Mouse (Mus musculus) midbrain, embryonic 15.5 days (tissue): ENCODE results near the gene Ddx20. TPM values are rescaled to one million over a fixed set of nuclear protein-coding genes. Genes with fewer than 3 reads are reported as not detected.
A peak's percentile ranks its signal among the peaks of the same experiment; 100 is the strongest.

ENCODE experiments used
- ATAC-seq: fragments of 200-750 bp; cut with Nextera tagmentation; replicated peaks from 2 replicates; pipeline ENCODE4 v1.8.0; 2017; ENCODE audit warnings: moderate TSS enrichment
- H3K27ac ChIP-seq: fragments of 300-500 bp; sonication (generic); 2 replicates; pipeline ENCODE4 v1.5.1; 2015; ENCODE audit warnings: mild to moderate bottlenecking, inconsistent platforms
- H3K27me3 ChIP-seq: fragments of 300-500 bp; sonication (generic); replicated peaks from 2 replicates; pipeline ENCODE4 v1.6.1; 2015; ENCODE audit warnings: inconsistent platforms
- H3K36me3 ChIP-seq: fragments of 300-500 bp; sonication (generic); replicated peaks from 2 replicates; pipeline ENCODE4 v1.6.1; 2015; ENCODE audit warnings: inconsistent platforms
- H3K4me1 ChIP-seq: fragments of 300-500 bp; sonication (generic); 2 replicates; pipeline ENCODE4 v1.6.1; 2015; ENCODE audit warnings: inconsistent platforms
- H3K4me2 ChIP-seq: fragments of 300-500 bp; sonication (generic); 2 replicates; pipeline ENCODE4 v1.6.1; 2015; ENCODE audit warnings: inconsistent platforms, mild to moderate bottlenecking, moderate library complexity
- H3K4me3 ChIP-seq: fragments of 300-500 bp; sonication (generic); 2 replicates; pipeline ENCODE4 v1.5.1; 2015; ENCODE audit warnings: mild to moderate bottlenecking, inconsistent platforms
- H3K9ac ChIP-seq: fragments of 300-500 bp; sonication (generic); 2 replicates; pipeline ENCODE4 v1.6.1; 2015; ENCODE audit warnings: mild to moderate bottlenecking, inconsistent platforms
- H3K9me3 ChIP-seq: fragments of 300-500 bp; sonication (generic); 2 replicates; pipeline ENCODE4 v1.6.1; 2016; ENCODE audit warnings: inconsistent platforms
- WGBS: fragments of 180-500 bp; shearing (Covaris S2); methylation state at CpG from one replicate; pipeline ENCODE4 v1.1.7; 2015; ENCODE audit warnings: mixed read lengths; 5-methylcytosine and 5-hydroxymethylcytosine counted together
- polyA plus RNA-seq: library from polyadenylated mRNA; unstranded; fragments of >200 nt; fragmentation: Nextera tagmentation; extraction: Ambion mirVana; gene quantifications from 2 replicates; pipeline ENCODE4 v1.2.1, GENCODE M21; 2015

Gene Ddx20
- polyA plus RNA-seq, 1 experiment from 2014 or later: 25.9 TPM

- 54% methylated on average over 11 of the region's 11 CpGs for WGBS
- Histone ChIP-seq H3K9ac (no peak overlapping the region), H3K27me3 (no peaks in the 10 kb centered on the region), H3K4me3 (no peak overlapping the region), H3K4me1 (peaks cover 11% of the 10 kb centered on the region), H3K4me2 (no peak overlapping the region), H3K36me3 (no peaks in the 10 kb centered on the region), H3K27ac (no peak overlapping the region), H3K9me3 (no peaks in the 10 kb centered on the region)
- ATAC-seq: peak; percentile 25; the same call in 1 of the 2 replicates
Observed at GRCm38 (mm10) chr3:105717856-105718555, 30.6 kb upstream of the Ddx20 start.

- WGBS: 65% methylated on average over 18 of the region's 18 CpGs
- H3K27me3 ChIP-seq: no peaks in the 10 kb centered on the region
- H3K9me3 ChIP-seq: no peaks in the 10 kb centered on the region
- no peak overlapping the region for H3K4me3 ChIP-seq
- H3K27ac ChIP-seq: no peak overlapping the region
- no peak for ATAC-seq
- no peak overlapping the region for H3K4me2 ChIP-seq
- H3K9ac ChIP-seq: no peak overlapping the region
- no peaks in the 10 kb centered on the region for H3K36me3 ChIP-seq
- peaks cover 11% of the 10 kb centered on the region for H3K4me1 ChIP-seq
Observed at GRCm38 (mm10) chr3:105716353-105717000, 29.1 kb upstream of the Ddx20 start.

- H3K36me3 ChIP-seq: no peaks in the 10 kb centered on the region
- H3K27me3 ChIP-seq: no peaks in the 10 kb centered on the region
- no peak for ATAC-seq
- no peak overlapping the region for H3K4me3 ChIP-seq
- H3K27ac ChIP-seq: no peak overlapping the region
- peaks cover 11% of the 10 kb centered on the region for H3K4me1 ChIP-seq
- no peaks in the 10 kb centered on the region for H3K9me3 ChIP-seq
- H3K9ac ChIP-seq: no peak overlapping the region
- H3K4me2 ChIP-seq: no peak overlapping the region
Observed at GRCm38 (mm10) chr3:105714820-105715167, 27.4 kb upstream of the Ddx20 start.

GRCm38 (mm10) chr3:105714091-105714819, 26.9 kb upstream of the Ddx20 start:
- Histone ChIP-seq H3K4me2 (no peak overlapping the region), H3K4me1 (peaks cover 11% of the 10 kb centered on the region), H3K4me3 (no peak overlapping the region), H3K9me3 (no peaks in the 10 kb centered on the region), H3K9ac (no peak overlapping the region), H3K27me3 (no peaks in the 10 kb centered on the region), H3K36me3 (no peaks in the 10 kb centered on the region), H3K27ac (peak overlapping the region; percentile 28; the same call in 1 of the 2 replicates)
- WGBS: 8% methylated on average over 8 of the region's 8 CpGs
- peak; percentile 43 for ATAC-seq

GRCm38 (mm10) chr3:105712827-105713226, 25.5 kb upstream of the Ddx20 start:
- no peak overlapping the region for H3K9ac ChIP-seq
- H3K27me3 ChIP-seq: no peaks in the 10 kb centered on the region
- H3K27ac ChIP-seq: no peak overlapping the region
- H3K9me3 ChIP-seq: no peaks in the 10 kb centered on the region
- H3K4me3 ChIP-seq: no peak overlapping the region
- 0 out of 2 replicates have a peak, but pooled peaks cover 8% of the 10 kb centered on the region for H3K4me1 ChIP-seq
- H3K4me2 ChIP-seq: no peak overlapping the region
- no peak for ATAC-seq
- H3K36me3 ChIP-seq: no peaks in the 10 kb centered on the region

GRCm38 (mm10) chr3:105711741-105712140, 24.4 kb upstream of the Ddx20 start:
- Histone ChIP-seq H3K36me3 (no peaks in the 10 kb centered on the region), H3K9me3 (no peaks in the 10 kb centered on the region), H3K9ac (no peak overlapping the region), H3K27ac (no peak overlapping the region), H3K4me1 (0 out of 2 replicates have a peak, but pooled peaks cover 8% of the 10 kb centered on the region), H3K4me3 (no peak overlapping the region), H3K4me2 (no peak overlapping the region), H3K27me3 (no peaks in the 10 kb centered on the region)
- 63% methylated on average over 7 of the region's 7 CpGs for WGBS
- no peak for ATAC-seq

GRCm38 (mm10) chr3:105710246-105710645, 22.9 kb upstream of the Ddx20 start:
- Histone ChIP-seq H3K9me3 (no peaks in the 10 kb centered on the region), H3K4me3 (no peak overlapping the region), H3K4me1 (peaks cover 14% of the 10 kb centered on the region), H3K27me3 (peaks cover 5% of the 10 kb centered on the region; the same call in 1 of the 2 replicates), H3K4me2 (no peak overlapping the region), H3K27ac (peak overlapping the region; percentile 30; the same call in 1 of the 2 replicates), H3K9ac (no peak overlapping the region), H3K36me3 (no peaks in the 10 kb centered on the region)
- peak; percentile 56; the same call in 1 of the 2 replicates for ATAC-seq
- WGBS: 52% methylated on average over 6 of the region's 6 CpGs

GRCm38 (mm10) chr3:105707590-105707989, 20.2 kb upstream of the Ddx20 start:
- H3K4me2 ChIP-seq: no peak overlapping the region
- no peaks in the 10 kb centered on the region for H3K9me3 ChIP-seq
- H3K4me3 ChIP-seq: no peak overlapping the region
- H3K27me3 ChIP-seq: peaks cover 14% of the 10 kb centered on the region
- no peak for ATAC-seq
- H3K27ac ChIP-seq: no peak overlapping the region
- 19% methylated on average over 7 of the region's 7 CpGs for WGBS
- H3K4me1 ChIP-seq: peaks cover 21% of the 10 kb centered on the region
- no peak overlapping the region for H3K9ac ChIP-seq
- H3K36me3 ChIP-seq: no peaks in the 10 kb centered on the region

GRCm38 (mm10) chr3:105706366-105707020, 19.1 kb upstream of the Ddx20 start:
- Histone ChIP-seq H3K4me2 (peak overlapping the region; percentile 97), H3K9ac (no peak overlapping the region), H3K27ac (no peak overlapping the region)

GRCm38 (mm10) chr3:105705561-105705960, 18.2 kb upstream of the Ddx20 start:
- Histone ChIP-seq H3K4me2 (peak overlapping the region; percentile 97), H3K4me1 (peaks cover 21% of the 10 kb centered on the region), H3K27ac (0 out of 2 replicates have a peak overlapping the region, but pooled peaks have one; percentile 35), H3K36me3 (no peaks in the 10 kb centered on the region), H3K9me3 (no peaks in the 10 kb centered on the region), H3K27me3 (peaks cover 14% of the 10 kb centered on the region), H3K9ac (peak overlapping the region; percentile 41), H3K4me3 (peak overlapping the region; percentile 49)
- 34% methylated on average over 3 of the region's 3 CpGs for WGBS
- no peak for ATAC-seq

More at GRCm38 (mm10) chr3:105706366-105707020, 19.1 kb upstream of the Ddx20 start:
- peaks cover 14% of the 10 kb centered on the region for H3K27me3 ChIP-seq
- no peak for ATAC-seq
- peaks cover 21% of the 10 kb centered on the region for H3K4me1 ChIP-seq
- H3K9me3 ChIP-seq: no peaks in the 10 kb centered on the region
- WGBS: 39% methylated on average over 4 of the region's 4 CpGs
- peak overlapping the region; percentile 49 for H3K4me3 ChIP-seq
- no peaks in the 10 kb centered on the region for H3K36me3 ChIP-seq

GRCm38 (mm10) chr3:105705061-105705549, 17.7 kb upstream of the Ddx20 start:
- Histone ChIP-seq H3K27ac (peak overlapping the region; percentile 35; the same call in 1 of the 2 replicates), H3K27me3 (peaks cover 14% of the 10 kb centered on the region), H3K9me3 (no peaks in the 10 kb centered on the region), H3K4me3 (peak overlapping the region; percentile 49), H3K4me2 (peak overlapping the region; percentile 97), H3K36me3 (no peaks in the 10 kb centered on the region), H3K9ac (peak overlapping the region; percentile 41), H3K4me1 (peaks cover 21% of the 10 kb centered on the region)
- WGBS: 0% methylated on average over 28 of the region's 28 CpGs
- peak; percentile 55 for ATAC-seq
